Mouse (Mus musculus): ENCODE data around the gene Dmgdh. TPM values are rescaled to one million over a fixed set of nuclear protein-coding genes. Genes with fewer than 3 reads are reported as not detected.

Gene Dmgdh
- polyA plus RNA-seq, 2 experiments = 0.05 TPM; not detected in 1

GRCm38 (mm10) chr13:93637282-93638245 lies 36.7 kb upstream of the Dmgdh start, which contains the start of gene Bhmt:
Bhmt (minus strand) TSS chr13:93637961.
- Histone ChIP-seq H3K4me2 (replicated peaks; ENCODE audit: low read depth, low read length, severe bottlenecking) (no peak within 1 kb of the TSS), H3K9me3 (ENCODE audit: control insufficient read depth, low read length) (no peaks in the 10 kb centered on the region), H3K4me1 (ENCODE audit: control insufficient read depth, insufficient read depth, low read length) (no peaks in the 10 kb centered on the region), H3K4me3 (replicated peaks; ENCODE audit: low read length) (no peak within 1 kb of the TSS), H3K36me3 (ENCODE audit: control insufficient read depth, insufficient read depth, low read length) (no peaks in the 10 kb centered on the region), H3K9ac (ENCODE audit: low read depth, low read length, severe bottlenecking) (no peak within 1 kb of the TSS), H3K27me3 (ENCODE audit: control insufficient read depth, insufficient read depth, low read length) (no peaks in the 10 kb centered on the region), H3K27ac (replicated peaks; ENCODE audit: low read depth, low read length) (no peak within 1 kb of the TSS)
- DNase-seq (ENCODE audit: low spot score) (no peak), ATAC-seq (ENCODE audit: low FRiP score, low read depth) (no peak)
- WGBS = 73% methylated on average over 19 of the region's 19 CpGs
- no peak for TF ChIP-seq POLR2A (IDR thresholded peaks at IDR 0.05; ENCODE audit: borderline replicate concordance, extremely low read depth, insufficient read depth, insufficient read length)

DNA sequence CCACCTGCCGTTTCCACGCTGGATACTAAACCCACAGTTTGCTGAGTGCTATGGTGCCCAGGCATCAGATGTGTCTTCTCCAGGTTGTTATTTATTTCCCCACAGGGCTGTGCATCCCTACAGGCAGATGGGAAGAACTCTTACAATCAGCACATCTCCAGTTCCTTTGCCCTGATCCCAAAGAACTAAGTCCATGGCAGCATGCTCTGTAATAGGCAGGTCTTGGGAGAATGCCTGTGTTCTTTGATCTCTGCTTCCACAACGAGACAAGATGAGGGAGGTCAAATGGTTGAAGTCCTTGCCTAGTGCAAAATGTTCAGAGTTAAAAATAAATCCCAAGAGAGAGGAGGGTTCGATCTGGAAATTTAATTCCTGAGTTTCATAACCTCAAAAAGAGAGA lies 34.6 kb upstream of the Dmgdh start:
- 57% methylated on average over 4 of the region's 4 CpGs for WGBS
- H3K9ac ChIP-seq (ENCODE audit: low read depth, low read length, severe bottlenecking) = no peak overlapping the region
- ATAC-seq (ENCODE audit: low FRiP score, low read depth) (no peak), DNase-seq (ENCODE audit: low spot score) (no peak)
- no peak overlapping the region for H3K4me2 ChIP-seq (replicated peaks; ENCODE audit: low read depth, low read length, severe bottlenecking)
- H3K36me3 ChIP-seq (ENCODE audit: control insufficient read depth, insufficient read depth, low read length) = no peaks in the 10 kb centered on the region
- no peaks in the 10 kb centered on the region for H3K9me3 ChIP-seq (ENCODE audit: control insufficient read depth, low read length)
- no peak for TF ChIP-seq POLR2A (IDR thresholded peaks at IDR 0.05; ENCODE audit: borderline replicate concordance, extremely low read depth, insufficient read depth, insufficient read length)
- no peaks in the 10 kb centered on the region for H3K27me3 ChIP-seq (ENCODE audit: control insufficient read depth, insufficient read depth, low read length)
- no peaks in the 10 kb centered on the region for H3K4me1 ChIP-seq (ENCODE audit: control insufficient read depth, insufficient read depth, low read length)
- no peak overlapping the region for H3K27ac ChIP-seq (replicated peaks; ENCODE audit: low read depth, low read length)
- H3K4me3 ChIP-seq (replicated peaks; ENCODE audit: low read length) = no peak overlapping the region

DNA sequence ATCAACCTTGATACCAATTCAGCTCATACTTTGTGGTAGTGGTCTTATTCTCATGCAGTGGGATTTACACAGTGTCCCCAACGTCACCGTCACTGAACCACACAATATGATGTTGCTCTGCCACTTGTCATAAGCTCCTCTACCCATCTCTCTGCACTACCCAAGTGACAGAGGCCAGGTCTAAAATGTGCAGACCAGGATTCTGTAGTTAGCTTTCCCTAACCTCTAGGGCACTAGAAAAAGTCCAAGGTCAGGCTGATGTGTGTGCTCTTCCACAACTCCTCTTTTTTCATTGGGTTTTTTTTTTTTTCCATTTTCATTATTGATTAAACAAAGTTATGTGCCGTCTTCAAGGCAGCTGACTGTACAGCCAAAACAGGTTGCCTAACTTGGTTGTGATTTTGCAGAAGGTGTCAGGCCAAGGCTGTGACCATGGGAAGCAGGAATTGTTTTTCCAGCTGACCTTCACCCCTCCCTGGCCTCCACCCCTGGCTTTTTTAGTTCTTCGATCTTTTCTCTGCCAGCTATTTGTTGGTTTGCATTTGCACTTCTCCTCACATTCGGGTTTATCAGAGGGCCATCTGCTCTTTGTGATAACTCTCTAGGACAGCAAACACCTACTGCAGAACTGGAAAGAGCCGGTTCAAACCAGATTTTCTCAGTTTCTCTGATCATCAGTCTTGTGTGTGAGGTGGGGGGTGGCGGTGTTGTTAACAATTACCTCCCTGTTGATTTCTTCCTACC lies 25.7 kb upstream of the Dmgdh start:
- 78% methylated on average over 7 of the region's 7 CpGs for WGBS
- DNase-seq (ENCODE audit: low spot score) (no peak), ATAC-seq (ENCODE audit: low FRiP score, low read depth) (no peak)
- Histone ChIP-seq H3K27ac (replicated peaks; ENCODE audit: low read depth, low read length) (no peak overlapping the region), H3K4me3 (replicated peaks; ENCODE audit: low read length) (no peak overlapping the region), H3K27me3 (ENCODE audit: control insufficient read depth, insufficient read depth, low read length) (no peaks in the 10 kb centered on the region), H3K9me3 (ENCODE audit: control insufficient read depth, low read length) (no peaks in the 10 kb centered on the region), H3K4me1 (ENCODE audit: control insufficient read depth, insufficient read depth, low read length) (no peaks in the 10 kb centered on the region), H3K36me3 (ENCODE audit: control insufficient read depth, insufficient read depth, low read length) (no peaks in the 10 kb centered on the region), H3K9ac (ENCODE audit: low read depth, low read length, severe bottlenecking) (no peak overlapping the region), H3K4me2 (replicated peaks; ENCODE audit: low read depth, low read length, severe bottlenecking) (no peak overlapping the region)
- TF ChIP-seq POLR2A (IDR thresholded peaks at IDR 0.05; ENCODE audit: borderline replicate concordance, extremely low read depth, insufficient read depth, insufficient read length) = no peak

DNA sequence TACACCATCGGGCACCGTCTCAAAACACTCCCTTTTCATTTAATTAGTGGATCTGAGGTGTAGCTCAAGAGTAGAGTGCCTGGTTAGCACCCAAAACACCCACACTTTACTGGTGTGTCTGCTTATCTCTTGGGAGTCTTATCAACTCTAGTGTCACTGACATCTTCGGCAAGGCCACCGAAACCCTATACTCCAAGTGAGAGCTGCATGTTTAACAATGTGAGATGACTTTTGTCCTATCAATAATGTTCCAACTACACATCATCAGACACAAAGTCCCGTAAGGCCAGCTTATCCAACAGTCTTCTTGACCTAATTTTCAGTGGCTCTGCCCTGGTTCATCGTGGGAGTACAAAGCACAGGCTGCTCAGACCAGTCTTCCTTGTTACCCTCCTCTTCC lies 20.9 kb upstream of the Dmgdh start:
- no peak overlapping the region for H3K27ac ChIP-seq (replicated peaks; ENCODE audit: low read depth, low read length)
- no peak for TF ChIP-seq POLR2A (IDR thresholded peaks at IDR 0.05; ENCODE audit: borderline replicate concordance, extremely low read depth, insufficient read depth, insufficient read length)
- ATAC-seq (ENCODE audit: low FRiP score, low read depth) = no peak
- no peak overlapping the region for H3K9ac ChIP-seq (ENCODE audit: low read depth, low read length, severe bottlenecking)
- H3K4me2 ChIP-seq (replicated peaks; ENCODE audit: low read depth, low read length, severe bottlenecking) = no peak overlapping the region
- no peak overlapping the region for H3K4me3 ChIP-seq (replicated peaks; ENCODE audit: low read length)
- no peak for DNase-seq (ENCODE audit: low spot score)
- no peaks in the 10 kb centered on the region for H3K4me1 ChIP-seq (ENCODE audit: control insufficient read depth, insufficient read depth, low read length)
- H3K27me3 ChIP-seq (ENCODE audit: control insufficient read depth, insufficient read depth, low read length) = no peaks in the 10 kb centered on the region
- H3K9me3 ChIP-seq (ENCODE audit: control insufficient read depth, low read length) = no peaks in the 10 kb centered on the region
- 90% methylated on average over 6 of the region's 6 CpGs for WGBS
- no peaks in the 10 kb centered on the region for H3K36me3 ChIP-seq (ENCODE audit: control insufficient read depth, insufficient read depth, low read length)

DNA sequence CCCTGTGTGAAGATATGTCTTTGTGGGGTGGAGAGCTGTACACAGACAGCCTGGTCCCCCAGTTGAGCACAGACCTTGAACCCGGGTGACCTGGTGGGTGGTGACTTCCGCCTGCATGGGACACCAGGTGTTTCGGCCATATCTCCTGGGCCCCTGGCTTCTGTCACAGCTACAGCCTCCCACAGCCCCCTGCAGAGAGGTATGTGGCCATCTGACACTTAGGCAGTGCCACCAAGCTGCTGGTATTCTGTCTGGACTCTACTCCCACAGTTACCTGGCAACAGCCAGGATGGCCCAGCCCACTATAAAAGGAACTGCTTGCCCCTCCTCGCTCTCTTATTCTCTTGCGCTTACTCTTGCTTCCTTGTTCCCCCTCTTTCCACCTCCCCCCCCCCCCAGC lies 16.3 kb upstream of the Dmgdh start:
- no peak overlapping the region for H3K4me3 ChIP-seq (replicated peaks; ENCODE audit: low read length)
- no peak for TF ChIP-seq POLR2A (IDR thresholded peaks at IDR 0.05; ENCODE audit: borderline replicate concordance, extremely low read depth, insufficient read depth, insufficient read length)
- no peaks in the 10 kb centered on the region for H3K27me3 ChIP-seq (ENCODE audit: control insufficient read depth, insufficient read depth, low read length)
- no peak overlapping the region for H3K27ac ChIP-seq (replicated peaks; ENCODE audit: low read depth, low read length)
- no peaks in the 10 kb centered on the region for H3K9me3 ChIP-seq (ENCODE audit: control insufficient read depth, low read length)
- 70% methylated on average over 5 of the region's 5 CpGs for WGBS
- no peak overlapping the region for H3K9ac ChIP-seq (ENCODE audit: low read depth, low read length, severe bottlenecking)
- no peak for DNase-seq (ENCODE audit: low spot score)
- no peaks in the 10 kb centered on the region for H3K4me1 ChIP-seq (ENCODE audit: control insufficient read depth, insufficient read depth, low read length)
- no peaks in the 10 kb centered on the region for H3K36me3 ChIP-seq (ENCODE audit: control insufficient read depth, insufficient read depth, low read length)
- ATAC-seq (ENCODE audit: low FRiP score, low read depth) = no peak
- H3K4me2 ChIP-seq (replicated peaks; ENCODE audit: low read depth, low read length, severe bottlenecking) = no peak overlapping the region
